Mouse (Mus musculus) ovary, postnatal 10 days (tissue): Measurements from ENCODE around the gene Sfmbt2.
"Not testable (repeated sequence)": the region's sequence is repeated elsewhere in the genome, so short reads cannot be mapped to it uniquely, and the experiment has no call there.

ENCODE experiments used
- DNase-seq: peaks from one replicate; pipeline ENCODE4 v3.0.0; 2022; ENCODE audit warnings: low spot score

Sfmbt2 gene

GRCm38 (mm10) chr2:10370176-10370575, at the start of gene Sfmbt2:
Sfmbt2 (plus strand) TSS chr2:10370510.
- DNase-seq = no peak

- DNase-seq = no peak
Measured at GRCm38 (mm10) chr2:10321093-10321492, 49.2 kb upstream of the Sfmbt2 start.

- DNase-seq = no peak
Measured at GRCm38 (mm10) chr2:10323173-10323572, 47.1 kb upstream of the Sfmbt2 start.

GRCm38 (mm10) chr2:10324980-10325379, 45.3 kb upstream of the Sfmbt2 start:
- no peak for DNase-seq

- DNase-seq = no peak
Measured at GRCm38 (mm10) chr2:10330216-10330615, 40.1 kb upstream of the Sfmbt2 start.

- no peak for DNase-seq
Measured at GRCm38 (mm10) chr2:10334299-10334698, 36.0 kb upstream of the Sfmbt2 start.

- no peak for DNase-seq
Measured at GRCm38 (mm10) chr2:10335037-10335608, 35.2 kb upstream of the Sfmbt2 start.

GRCm38 (mm10) chr2:10340022-10340421, 30.3 kb upstream of the Sfmbt2 start:
- DNase-seq = no peak

GRCm38 (mm10) chr2:10343523-10343922, 26.8 kb upstream of the Sfmbt2 start:
- no peak for DNase-seq

GRCm38 (mm10) chr2:10344073-10344472, 26.2 kb upstream of the Sfmbt2 start:
- not testable (repeated sequence) for DNase-seq

- DNase-seq = no peak
Measured at GRCm38 (mm10) chr2:10347193-10347592, 23.1 kb upstream of the Sfmbt2 start.

GRCm38 (mm10) chr2:10348036-10348435, 22.3 kb upstream of the Sfmbt2 start:
- DNase-seq = no peak

- DNase-seq = no peak
Measured at GRCm38 (mm10) chr2:10350266-10350810, 20.0 kb upstream of the Sfmbt2 start.

GRCm38 (mm10) chr2:10351125-10351524, 19.2 kb upstream of the Sfmbt2 start:
- DNase-seq = no peak

- DNase-seq = no peak
Measured at GRCm38 (mm10) chr2:10352887-10353286, 17.4 kb upstream of the Sfmbt2 start.

GRCm38 (mm10) chr2:10353889-10354288, 16.4 kb upstream of the Sfmbt2 start:
- no peak for DNase-seq

GRCm38 (mm10) chr2:10359861-10360260, 10.4 kb upstream of the Sfmbt2 start:
- DNase-seq = no peak

GRCm38 (mm10) chr2:10365081-10365480, 5.2 kb upstream of the Sfmbt2 start:
- DNase-seq = no peak

GRCm38 (mm10) chr2:10366284-10366683, 4.0 kb upstream of the Sfmbt2 start:
- DNase-seq = no peak

GRCm38 (mm10) chr2:10369676-10370075, 634 bp upstream of the Sfmbt2 start:
- no peak for DNase-seq

GRCm38 (mm10) chr2:10370687-10371458, 563 bp downstream of the Sfmbt2 start:
- DNase-seq = no peak

- DNase-seq = no peak
Measured at GRCm38 (mm10) chr2:10371459-10371817, 1.1 kb downstream of the Sfmbt2 start.

GRCm38 (mm10) chr2:10371899-10372298, 1.6 kb downstream of the Sfmbt2 start:
- no peak for DNase-seq

GRCm38 (mm10) chr2:10372321-10372723, 2.0 kb downstream of the Sfmbt2 start:
- DNase-seq = peak; percentile 38
